ENCODE assay signal across 9 mouse cellular contexts in genomic region chr13:37854455-37855220, GRCm38 (mm10).
DNase-seq lines count a peak whose midpoint lies in the region; ATAC-seq and TF ChIP-seq lines count a peak whose summit lies in the region.
"Had no signal": no experiment of that assay in that cellular context is flagged by ENCODE, and none has a peak within 500 bp of the region (broad histone marks: within the 10 kb centered on the region; RNA-seq: fewer than 3 reads in every experiment).

No protein-coding gene starts in this region.

- peak overlapping the region; percentile 28; the same call in 1 of the 2 replicates for H3K4me3 ChIP-seq in heart, adult 2 months
- peak overlapping the region; percentile 39 for H3K4me3 ChIP-seq in heart, embryonic 15.5 days
- peak overlapping the region; percentile 51 for H3K4me3 ChIP-seq in liver, postnatal 0 days (ENCODE audit: low read depth, low read length)

- no peak for TF ChIP-seq CTCF in heart, adult 2 months (IDR thresholded peaks at IDR 0.05)
- TF ChIP-seq CTCF in liver, postnatal 0 days (IDR thresholded peaks at IDR 0.05; ENCODE audit: low read depth) = no peak

- H3K9me3 ChIP-seq in heart, embryonic 15.5 days (replicated peaks) = no peaks in the 10 kb centered on the region
- H3K9me3 ChIP-seq in liver, postnatal 0 days (ENCODE audit: low read length) = no peaks in the 10 kb centered on the region

- H3K36me3 ChIP-seq in heart, adult 2 months (ENCODE audit: control insufficient read depth, insufficient read depth, low read length) = peaks cover 9% of the 10 kb centered on the region
- no peaks in the 10 kb centered on the region for H3K36me3 ChIP-seq in heart, embryonic 15.5 days
- H3K36me3 ChIP-seq in liver, postnatal 0 days (replicated peaks; ENCODE audit: insufficient read depth, low read length) = no peaks in the 10 kb centered on the region

- H3K9ac ChIP-seq in heart, adult 2 months (ENCODE audit: low read depth, low read length) = peak overlapping the region; percentile 75
- H3K9ac ChIP-seq in heart, embryonic 15.5 days = no peak overlapping the region
- H3K9ac ChIP-seq in liver, postnatal 0 days (replicated peaks) = peak overlapping the region; percentile 66

- peak overlapping the region; percentile 64 for H3K4me2 ChIP-seq in heart, embryonic 15.5 days
- peak overlapping the region; percentile 83 for H3K4me2 ChIP-seq in liver, postnatal 0 days (ENCODE audit: low read depth, low read length)

- no peak for TF ChIP-seq EP300 in heart, adult 2 months (IDR thresholded peaks at IDR 0.05; ENCODE audit: insufficient read depth, low read depth, low read length)
- TF ChIP-seq EP300 in liver, postnatal 0 days (IDR thresholded peaks at IDR 0.05; ENCODE audit: low read depth) = 0 out of 2 replicates have a peak, but pooled peaks have one; percentile 14

- WGBS in heart, adult 2 months = 21% methylated on average over 14 of the region's 14 CpGs
- 26% methylated on average over 14 of the region's 14 CpGs for WGBS in heart, embryonic 15.5 days
- WGBS in liver, postnatal 0 days (ENCODE audit: insufficient replicate concordance) = 13% methylated on average over 14 of the region's 14 CpGs

- peak overlapping the region; percentile 70 for H3K27ac ChIP-seq in heart, adult 2 months
- peak overlapping the region; percentile 72 for H3K27ac ChIP-seq in heart, embryonic 15.5 days
- H3K27ac ChIP-seq in liver, postnatal 0 days (ENCODE audit: low read depth) = peak overlapping the region; percentile 93

- no peak for ATAC-seq in heart, embryonic 15.5 days (replicated peaks; ENCODE audit: insufficient number of reproducible peaks, insufficient read depth, low FRiP score, low read depth)
- ATAC-seq in liver, postnatal 0 days = no peak

- intact Hi-C loops in heart, adult 2 months (cut with DNase I) = loop anchor here (2.0 kb wide), 1 partner anchor 26 kb away; no protein-coding TSS in a partner anchor
- intact Hi-C loops in left cerebral cortex, postnatal 25 days (cut with DNase I) = no loop called here

- no peaks in the 10 kb centered on the region for H3K27me3 ChIP-seq in heart, adult 2 months (ENCODE audit: control insufficient read depth, insufficient read depth, low read length)
- H3K27me3 ChIP-seq in heart, embryonic 15.5 days = no peaks in the 10 kb centered on the region
- H3K27me3 ChIP-seq in liver, postnatal 0 days (ENCODE audit: insufficient read depth, low read length) = no peaks in the 10 kb centered on the region
- H3K27me3 ChIP-seq: Patski had no signal

- H3K79me2 ChIP-seq in heart, adult 2 months (replicated peaks; ENCODE audit: control insufficient read depth, insufficient read depth, low read length) = peaks cover 1% of the 10 kb centered on the region

- DNase-seq in heart, adult 2 months = peak in 1 of 2 experiments; percentile 10
- no peak for DNase-seq in heart, adult 9 months (ENCODE audit: low spot score in 2 of 2)
- peak; percentile 62 for DNase-seq in R1 (ENCODE audit: low read depth, low spot score)
- no peak for DNase-seq in liver, postnatal 0 days
- DNase-seq in thymus, postnatal 4 days = peak; percentile 47
- no peak for DNase-seq in left cerebral cortex, postnatal 25 days (ENCODE audit: low spot score in 2 of 2)
- DNase-seq in kidney, postnatal 36 days = no peak

- TF ChIP-seq POLR2A in heart, adult 2 months (IDR thresholded peaks at IDR 0.05; ENCODE audit: insufficient read depth, low read depth, low read length) = 0 out of 2 replicates have a peak, but pooled peaks have one; percentile 19

- peaks cover 14% of the 10 kb centered on the region for H3K4me1 ChIP-seq in heart, adult 2 months (ENCODE audit: control insufficient read depth, insufficient read depth, low read length)
- H3K4me1 ChIP-seq in heart, embryonic 15.5 days (replicated peaks) = peaks cover 62% of the 10 kb centered on the region
- peaks cover 54% of the 10 kb centered on the region for H3K4me1 ChIP-seq in liver, postnatal 0 days (ENCODE audit: insufficient read depth)

Comparison
In these comparisons a context has a peak if more than half of its experiments do, and no peak if none do; other contexts are left out.
1. DNase-seq: peak in R1 (single experiment) and thymus, postnatal 4 days (single experiment); none in heart, adult 9 months (0 of 2), liver, postnatal 0 days (single experiment), left cerebral cortex, postnatal 25 days (0 of 2) and kidney, postnatal 36 days (0 of 2).
2. Peak in every context shown above with its lines, with median percentiles within 50 percentile points of each other: H3K27ac ChIP-seq and H3K4me3 ChIP-seq.